Mouse (Mus musculus): ENCODE measurements around the gene Ppp1r2. TPM values are rescaled to one million over a fixed set of nuclear protein-coding genes. Genes with fewer than 3 reads are reported as not detected.

The Ppp1r2 gene
- total RNA-seq, 1 experiment from 2014 or later: 167 TPM

- ATAC-seq (ENCODE audit: extremely low read depth, insufficient number of reproducible peaks, low FRiP score, poor library complexity, severe bottlenecking): 0 out of 2 replicates have a peak, but pooled peaks have one; percentile 20
Measured at GRCm38 (mm10) chr16:31297113-31297512, 22.0 kb upstream of the Ppp1r2 start.

DNA sequence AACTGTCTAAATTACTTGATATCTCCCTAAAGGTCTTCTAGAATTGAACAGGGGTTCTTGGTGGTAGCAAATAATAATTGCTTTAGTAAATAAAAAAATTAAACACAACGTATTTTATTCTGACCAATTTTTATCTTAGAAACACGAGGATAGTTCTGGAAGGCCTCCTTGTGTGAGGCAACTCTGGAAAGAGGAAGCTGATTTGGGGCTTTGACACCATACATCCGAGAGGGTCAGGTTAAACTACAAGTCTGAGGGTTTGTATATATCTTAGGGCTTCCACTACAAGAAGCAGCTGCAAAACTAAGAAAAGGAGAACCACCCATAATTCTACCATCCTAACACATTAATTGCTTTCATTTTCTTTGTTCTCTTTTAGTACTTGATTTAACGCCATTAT, 18.7 kb upstream of the Ppp1r2 start:
- no peak for ATAC-seq (ENCODE audit: extremely low read depth, insufficient number of reproducible peaks, low FRiP score, poor library complexity, severe bottlenecking)

GRCm38 (mm10) chr16:31290751-31291365, 15.8 kb upstream of the Ppp1r2 start:
- peak; percentile 28 for ATAC-seq (ENCODE audit: extremely low read depth, insufficient number of reproducible peaks, low FRiP score, poor library complexity, severe bottlenecking)

DNA sequence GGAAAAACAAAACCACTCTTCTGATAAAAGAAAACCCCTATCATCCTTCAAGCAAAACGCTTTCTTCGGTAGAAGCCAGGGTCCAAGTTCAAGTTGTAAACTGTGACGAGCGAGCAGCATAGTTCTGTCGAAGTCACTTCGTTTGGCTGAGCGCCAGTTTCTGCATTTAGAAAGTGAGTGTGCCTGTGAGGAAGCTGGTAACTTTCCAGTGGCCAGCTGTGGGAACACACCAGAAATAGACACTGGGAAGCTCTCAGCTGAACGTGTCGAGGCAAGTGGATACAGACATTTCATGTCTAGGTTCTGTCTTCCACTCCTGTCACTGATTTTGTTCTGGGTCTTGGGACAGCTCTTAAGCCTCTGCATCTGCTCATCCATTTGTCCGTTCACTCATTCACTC, 15.2 kb upstream of the Ppp1r2 start:
- peak; percentile 79 for ATAC-seq (ENCODE audit: extremely low read depth, insufficient number of reproducible peaks, low FRiP score, poor library complexity, severe bottlenecking)

- no peak for ATAC-seq (ENCODE audit: extremely low read depth, insufficient number of reproducible peaks, low FRiP score, poor library complexity, severe bottlenecking)
Measured at GRCm38 (mm10) chr16:31287712-31288111, 12.6 kb upstream of the Ppp1r2 start.

GRCm38 (mm10) chr16:31286801-31287488, 11.9 kb upstream of the Ppp1r2 start:
- ATAC-seq (ENCODE audit: extremely low read depth, insufficient number of reproducible peaks, low FRiP score, poor library complexity, severe bottlenecking): peak; percentile 27; the same call in 1 of the 2 replicates

- no peak for ATAC-seq (ENCODE audit: extremely low read depth, insufficient number of reproducible peaks, low FRiP score, poor library complexity, severe bottlenecking)
Measured at GRCm38 (mm10) chr16:31281981-31282380, 6.9 kb upstream of the Ppp1r2 start.

- no peak for ATAC-seq (ENCODE audit: extremely low read depth, insufficient number of reproducible peaks, low FRiP score, poor library complexity, severe bottlenecking)
Measured at GRCm38 (mm10) chr16:31280176-31280575, 5.1 kb upstream of the Ppp1r2 start.

- ATAC-seq (ENCODE audit: extremely low read depth, insufficient number of reproducible peaks, low FRiP score, poor library complexity, severe bottlenecking): no peak
Measured at GRCm38 (mm10) chr16:31278581-31278980, 3.5 kb upstream of the Ppp1r2 start.

DNA sequence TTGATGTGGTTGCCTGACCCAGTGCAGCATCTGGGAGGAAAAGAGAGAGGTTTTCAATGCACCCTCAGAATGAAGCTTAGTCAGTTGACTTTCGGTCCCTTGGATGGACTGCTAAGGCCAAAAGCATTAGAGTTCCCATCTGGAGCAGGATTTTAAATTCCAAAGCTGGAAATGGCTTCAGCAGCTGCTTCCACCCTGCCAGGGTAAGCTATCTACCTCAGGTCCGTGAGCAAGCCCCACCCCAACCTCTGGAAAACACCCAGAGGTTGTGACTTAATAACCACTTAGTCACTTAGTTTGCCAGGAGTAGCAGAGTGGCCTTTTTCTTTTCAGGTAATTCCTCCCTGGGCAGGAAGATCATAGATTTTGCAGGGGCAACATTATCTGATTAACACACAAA, 3.0 kb upstream of the Ppp1r2 start:
- ATAC-seq (ENCODE audit: extremely low read depth, insufficient number of reproducible peaks, low FRiP score, poor library complexity, severe bottlenecking): no peak

GRCm38 (mm10) chr16:31276962-31277361, 1.9 kb upstream of the Ppp1r2 start:
- ATAC-seq (ENCODE audit: extremely low read depth, insufficient number of reproducible peaks, low FRiP score, poor library complexity, severe bottlenecking): no peak

DNA sequence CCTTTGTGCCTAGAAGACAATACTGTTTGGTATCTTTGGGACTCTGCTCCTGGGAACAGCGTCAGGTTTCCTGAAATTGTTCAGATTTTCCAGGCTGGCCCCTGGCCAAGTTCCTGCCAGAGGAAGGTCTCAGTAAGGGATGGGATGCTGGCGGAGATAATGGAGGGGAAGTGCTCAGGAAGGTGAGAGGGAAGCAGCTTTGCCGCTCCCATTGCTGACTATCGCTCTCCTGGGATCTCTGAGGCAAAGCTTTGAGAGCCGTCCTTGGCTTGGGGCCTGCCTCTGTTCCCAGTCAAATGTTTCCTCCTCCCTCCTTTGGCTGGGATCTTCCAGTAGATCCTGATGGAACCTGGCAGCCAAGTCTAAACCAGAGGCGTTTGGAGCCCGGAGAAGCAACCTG, 1.5 kb upstream of the Ppp1r2 start:
- ATAC-seq (ENCODE audit: extremely low read depth, insufficient number of reproducible peaks, low FRiP score, poor library complexity, severe bottlenecking): no peak

GRCm38 (mm10) chr16:31274084-31274483, 993 bp downstream of the Ppp1r2 start:
- ATAC-seq (ENCODE audit: extremely low read depth, insufficient number of reproducible peaks, low FRiP score, poor library complexity, severe bottlenecking): no peak

GRCm38 (mm10) chr16:31266692-31267091, 8.4 kb downstream of the Ppp1r2 start:
- ATAC-seq (ENCODE audit: extremely low read depth, insufficient number of reproducible peaks, low FRiP score, poor library complexity, severe bottlenecking): no peak

DNA sequence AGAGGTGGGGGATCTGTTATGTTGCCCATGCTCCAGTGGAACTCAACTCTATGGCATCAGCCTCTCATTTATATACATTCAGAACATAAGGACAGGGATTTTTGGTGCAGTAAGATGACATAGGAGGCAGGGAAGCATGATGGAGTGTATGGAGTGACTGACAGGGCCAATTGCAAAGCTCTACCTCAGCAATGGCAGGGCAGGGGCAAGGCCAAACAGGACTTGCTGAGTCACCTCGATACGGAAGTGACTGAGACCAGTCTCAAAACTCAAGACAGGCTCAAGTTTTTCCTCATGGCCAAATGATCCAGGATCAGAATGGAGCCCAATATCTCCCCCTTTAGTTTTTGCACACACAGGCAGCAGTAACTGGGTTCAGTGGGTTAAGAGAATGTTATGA, 18.9 kb downstream of the Ppp1r2 start:
- no peak for ATAC-seq (ENCODE audit: extremely low read depth, insufficient number of reproducible peaks, low FRiP score, poor library complexity, severe bottlenecking)

GRCm38 (mm10) chr16:31255685-31256084, 19.4 kb downstream of the Ppp1r2 start:
- no peak for ATAC-seq (ENCODE audit: extremely low read depth, insufficient number of reproducible peaks, low FRiP score, poor library complexity, severe bottlenecking)

- no peak for ATAC-seq (ENCODE audit: extremely low read depth, insufficient number of reproducible peaks, low FRiP score, poor library complexity, severe bottlenecking)
Measured at GRCm38 (mm10) chr16:31249401-31249800, 25.7 kb downstream of the Ppp1r2 start.

DNA sequence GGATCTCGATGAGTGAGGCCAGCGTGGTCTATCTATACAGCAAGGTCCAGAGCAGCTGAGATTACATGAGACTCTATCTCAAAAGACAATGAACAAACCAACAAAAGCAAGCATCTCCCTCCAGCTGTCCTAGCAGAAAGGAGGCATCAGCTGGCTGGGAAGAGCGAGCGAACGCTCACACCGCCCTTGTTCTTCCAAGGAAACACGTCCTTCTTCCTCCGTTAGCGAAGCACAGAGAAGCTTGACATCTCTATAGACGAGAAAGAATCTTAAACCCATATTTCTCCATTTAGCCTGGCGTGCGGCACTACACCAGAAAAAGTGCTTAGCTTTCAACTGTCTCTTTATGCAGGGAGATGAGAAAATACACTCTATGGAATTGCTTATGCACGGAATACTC, 26.4 kb downstream of the Ppp1r2 start:
- no peak for ATAC-seq (ENCODE audit: extremely low read depth, insufficient number of reproducible peaks, low FRiP score, poor library complexity, severe bottlenecking)

DNA sequence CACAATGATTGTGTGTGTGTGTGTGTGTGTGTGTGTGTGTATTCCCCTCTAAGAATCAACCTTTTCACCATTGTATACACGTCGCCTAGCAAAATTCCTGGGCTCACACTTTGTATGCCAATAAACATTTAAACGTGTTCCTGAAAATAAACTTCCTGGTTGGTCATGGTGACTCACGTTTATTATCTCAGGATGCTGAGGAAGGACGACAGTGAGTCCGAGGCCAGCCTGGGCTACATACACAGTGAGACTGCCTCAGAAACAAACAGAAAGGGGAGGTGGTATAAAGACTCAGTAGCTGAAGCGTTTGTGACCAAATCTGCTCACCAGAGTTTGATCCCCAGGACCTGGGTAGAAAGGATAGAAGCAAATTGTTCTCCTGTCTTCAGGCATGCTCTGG, 27.6 kb downstream of the Ppp1r2 start:
- ATAC-seq (ENCODE audit: extremely low read depth, insufficient number of reproducible peaks, low FRiP score, poor library complexity, severe bottlenecking): no peak

DNA sequence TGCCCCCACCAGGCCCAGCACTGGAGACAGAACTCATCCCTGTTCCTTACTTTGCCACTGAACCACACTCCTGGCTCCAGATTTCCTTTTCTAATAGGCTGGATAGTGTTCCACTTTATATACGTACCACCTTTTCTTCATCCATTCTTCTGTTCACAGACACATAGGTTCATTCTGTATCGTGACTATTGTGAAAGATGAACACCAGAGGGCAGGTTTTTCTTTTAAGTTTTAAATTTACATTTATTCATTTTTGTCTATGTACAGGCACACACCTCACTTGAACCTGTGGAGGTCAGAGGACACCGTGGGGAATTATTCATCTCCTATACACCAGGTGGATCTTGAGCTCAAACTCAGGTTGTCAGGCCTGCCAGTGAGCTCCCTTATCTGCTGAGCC, 31.0 kb downstream of the Ppp1r2 start:
- ATAC-seq (ENCODE audit: extremely low read depth, insufficient number of reproducible peaks, low FRiP score, poor library complexity, severe bottlenecking): no peak

DNA sequence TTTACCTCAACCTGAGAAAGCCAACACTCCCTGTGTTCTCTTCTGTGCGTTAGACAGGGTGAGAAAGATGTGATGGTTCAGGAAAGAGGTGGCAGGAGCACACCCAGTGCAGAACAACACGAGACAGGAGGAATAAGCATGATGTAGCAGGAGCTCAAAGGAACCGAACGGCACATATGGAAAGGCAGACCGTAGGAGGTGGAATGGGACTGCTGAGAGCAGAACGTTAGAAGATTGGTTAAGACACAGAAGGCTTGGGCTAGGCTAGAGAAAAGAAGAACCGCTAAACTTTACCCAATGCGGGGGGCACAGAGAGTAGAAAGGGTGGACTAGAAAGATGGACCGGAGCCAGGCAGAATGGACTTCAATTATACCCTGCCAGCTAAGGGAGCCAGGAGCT, 33.6 kb downstream of the Ppp1r2 start:
- no peak for ATAC-seq (ENCODE audit: extremely low read depth, insufficient number of reproducible peaks, low FRiP score, poor library complexity, severe bottlenecking)

Measured in neutrophil, adult 5-6 weeks (primary cell).